Mouse (Mus musculus) cerebellum, adult 2 months (tissue): ENCODE measurements around the gene Dmpk.

ENCODE experiments used
- CTCF ChIP-seq: fragments of 200-500 bp; IDR thresholded peaks from 2 replicates; pipeline ENCODE4 v1.5.1; 2011; ENCODE audit warnings: low read depth, mild to moderate bottlenecking, control low read depth, low read length, moderate library complexity, borderline replicate concordance; ENCODE audit not compliant: insufficient read depth
- POLR2A ChIP-seq: fragments of 200-500 bp; IDR thresholded peaks from 2 replicates; pipeline ENCODE4 v1.6.1; 2011; ENCODE audit warnings: low read length, control low read depth, borderline replicate concordance; ENCODE audit not compliant: insufficient read depth

DNA sequence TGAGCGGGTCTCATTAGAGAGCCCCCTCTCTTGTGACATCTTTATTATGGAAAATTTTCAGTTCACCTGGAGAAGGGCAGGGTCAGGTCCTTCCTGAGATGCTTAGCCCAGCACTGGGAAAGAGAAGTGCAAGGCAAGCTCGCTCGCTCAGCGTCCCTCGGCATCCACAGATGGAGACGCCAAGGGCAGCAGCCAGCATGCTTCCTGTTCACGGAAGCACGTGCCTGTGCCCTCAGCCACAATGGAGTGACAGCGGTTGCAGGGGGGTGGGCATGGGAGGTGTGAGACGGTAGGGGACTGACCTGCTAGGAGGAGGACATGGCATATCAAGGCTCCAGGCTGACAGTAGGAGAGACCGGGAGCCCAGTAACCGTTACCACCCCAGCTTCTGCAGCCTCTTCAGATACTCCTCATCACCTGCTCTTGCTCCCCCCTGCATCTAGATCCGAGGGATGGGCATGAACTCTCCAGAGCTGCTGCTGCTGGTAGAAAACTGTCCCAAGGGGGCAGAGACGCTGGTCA lies 35.6 kb upstream of the Dmpk start:
- TF ChIP-seq CTCF (no peak), POLR2A (no peak)
